Mouse (Mus musculus) MEL (cell line): Measurements from ENCODE around the gene Nup188.

Experiments
- ELF1 ChIP-seq: IDR thresholded peaks from 2 replicates; pipeline ENCODE4 v1.6.1; 2014; ENCODE audit warnings: low read depth, mild to moderate bottlenecking, inconsistent platforms, low read length, improper control_type of control experiment, moderate library complexity
- EP300 ChIP-seq, 2 experiments: IDR thresholded peaks; 2 replicates each; pipeline ENCODE4 v1.6.1; 2011; ENCODE audit warnings: improper control_type of control experiment in 2 of 2, low read length in 2 of 2, low read depth in 1 of 2, mild to moderate bottlenecking in 1 of 2

DNA sequence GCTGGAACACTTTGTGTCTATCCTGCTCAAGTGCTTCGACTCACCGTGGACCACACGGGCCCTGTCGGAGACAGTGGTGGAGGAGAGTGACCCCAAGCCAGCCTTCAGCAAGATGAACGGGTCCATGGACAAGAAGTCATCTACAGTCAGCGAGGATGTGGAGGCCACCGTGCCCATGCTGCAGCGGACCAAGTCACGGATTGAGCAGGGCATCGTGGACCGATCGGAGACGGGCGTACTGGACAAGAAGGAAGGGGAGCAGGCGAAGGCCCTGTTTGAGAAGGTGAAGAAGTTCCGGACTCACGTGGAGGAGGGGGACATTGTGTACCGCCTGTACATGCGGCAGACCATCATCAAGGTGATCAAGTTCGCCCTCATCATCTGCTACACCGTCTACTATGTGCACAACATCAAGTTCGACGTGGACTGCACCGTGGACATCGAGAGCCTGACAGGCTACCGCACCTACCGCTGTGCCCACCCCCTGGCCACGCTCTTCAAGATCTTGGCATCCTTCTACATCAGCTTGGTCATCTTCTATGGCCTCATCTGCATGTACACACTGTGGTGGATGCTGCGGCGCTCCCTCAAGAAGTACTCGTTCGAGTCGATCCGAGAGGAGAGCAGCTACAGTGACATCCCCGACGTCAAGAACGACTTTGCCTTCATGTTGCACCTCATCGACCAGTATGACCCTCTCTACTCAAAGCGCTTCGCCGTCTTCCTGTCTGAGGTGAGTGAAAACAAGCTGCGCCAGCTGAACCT lies 30.4 kb upstream of the Nup188 start:
- TF ChIP-seq EP300 (IDR thresholded peaks at IDR 0.05; ENCODE audit: low read depth in 1 of 2, low read length in 2 of 2) (no peak), ELF1 (no peak)
